Mouse (Mus musculus) urinary bladder, adult 18-20 months (tissue): Measurements from ENCODE around the gene BC028528.
"Not testable (repeated sequence)": the region's sequence is repeated elsewhere in the genome, so short reads cannot be mapped to it uniquely, and the experiment has no call there.

Experiments used
- DNase-seq, 2 experiments: peaks; one replicate each; pipeline ENCODE4 v3.0.0; 2022; ENCODE audit warnings: low spot score in 2 of 2, mixed read lengths in 2 of 2

Gene BC028528

GRCm38 (mm10) chr3:95905146-95905939 is 13.5 kb upstream of the BC028528 start:
- DNase-seq = no peak

- no peak for DNase-seq
These were observed 12.8 kb upstream of the BC028528 start, which contains the start of gene Car14 for GRCm38 (mm10) chr3:95904568-95904967. Gene Car14, minus strand, starts transcription at chr3:95904691.

GRCm38 (mm10) chr3:95903753-95904502 is 12.1 kb upstream of the BC028528 start:
- DNase-seq = no peak

- DNase-seq = no peak
These were observed 10.8 kb upstream of the BC028528 start for GRCm38 (mm10) chr3:95902643-95903042.

- no peak for DNase-seq
These were observed 10.5 kb upstream of the BC028528 start for GRCm38 (mm10) chr3:95902373-95902625.

- DNase-seq = no peak
These were observed 10.0 kb upstream of the BC028528 start for GRCm38 (mm10) chr3:95901616-95902372.

- no peak for DNase-seq
These were observed 8.2 kb upstream of the BC028528 start for GRCm38 (mm10) chr3:95899800-95900524.

GRCm38 (mm10) chr3:95895501-95895900 is 3.7 kb upstream of the BC028528 start:
- not testable (repeated sequence) for DNase-seq

- DNase-seq = peak in 1 of 2 experiments; percentile 35
These were observed 2.7 kb upstream of the BC028528 start for GRCm38 (mm10) chr3:95894317-95895160.

GRCm38 (mm10) chr3:95893606-95894316 is 2.0 kb upstream of the BC028528 start, which contains the start of gene Aph1a:
Gene Aph1a, plus strand, starts transcription at chr3:95893969.
- DNase-seq = peak; percentile 89 to 97

- no peak for DNase-seq
These were observed 1.3 kb upstream of the BC028528 start for GRCm38 (mm10) chr3:95893126-95893525.

GRCm38 (mm10) chr3:95892066-95893052 is 554 bp upstream of the BC028528 start:
- DNase-seq = no peak

- no peak for DNase-seq
These were observed 2.1 kb downstream of the BC028528 start for GRCm38 (mm10) chr3:95889664-95890063.

- no peak for DNase-seq
These were observed 4.2 kb downstream of the BC028528 start for GRCm38 (mm10) chr3:95887596-95887995.

- no peak for DNase-seq
These were observed 7.4 kb downstream of the BC028528 start for GRCm38 (mm10) chr3:95884400-95884799.

- DNase-seq = peak in 1 of 2 experiments; percentile 50
These were observed 8.9 kb downstream of the BC028528 start for GRCm38 (mm10) chr3:95882816-95883425.

GRCm38 (mm10) chr3:95881979-95882815 is 9.6 kb downstream of the BC028528 start, which contains the start of gene Ciart:
Gene Ciart, minus strand, starts transcription at chr3:95882251.
- peak; percentile 87 to 93 for DNase-seq
